Mouse (Mus musculus): ENCODE measurements around the gene Cers2. TPM values are rescaled to one million over a fixed set of nuclear protein-coding genes. Genes with fewer than 3 reads are reported as not detected.
"Not testable (repeated sequence)": the region's sequence is repeated elsewhere in the genome, so short reads cannot be mapped to it uniquely, and the experiment has no call there.

Cers2 gene
- polyA plus RNA-seq, 1 experiment from 2014 or later, result 154 TPM

DNA sequence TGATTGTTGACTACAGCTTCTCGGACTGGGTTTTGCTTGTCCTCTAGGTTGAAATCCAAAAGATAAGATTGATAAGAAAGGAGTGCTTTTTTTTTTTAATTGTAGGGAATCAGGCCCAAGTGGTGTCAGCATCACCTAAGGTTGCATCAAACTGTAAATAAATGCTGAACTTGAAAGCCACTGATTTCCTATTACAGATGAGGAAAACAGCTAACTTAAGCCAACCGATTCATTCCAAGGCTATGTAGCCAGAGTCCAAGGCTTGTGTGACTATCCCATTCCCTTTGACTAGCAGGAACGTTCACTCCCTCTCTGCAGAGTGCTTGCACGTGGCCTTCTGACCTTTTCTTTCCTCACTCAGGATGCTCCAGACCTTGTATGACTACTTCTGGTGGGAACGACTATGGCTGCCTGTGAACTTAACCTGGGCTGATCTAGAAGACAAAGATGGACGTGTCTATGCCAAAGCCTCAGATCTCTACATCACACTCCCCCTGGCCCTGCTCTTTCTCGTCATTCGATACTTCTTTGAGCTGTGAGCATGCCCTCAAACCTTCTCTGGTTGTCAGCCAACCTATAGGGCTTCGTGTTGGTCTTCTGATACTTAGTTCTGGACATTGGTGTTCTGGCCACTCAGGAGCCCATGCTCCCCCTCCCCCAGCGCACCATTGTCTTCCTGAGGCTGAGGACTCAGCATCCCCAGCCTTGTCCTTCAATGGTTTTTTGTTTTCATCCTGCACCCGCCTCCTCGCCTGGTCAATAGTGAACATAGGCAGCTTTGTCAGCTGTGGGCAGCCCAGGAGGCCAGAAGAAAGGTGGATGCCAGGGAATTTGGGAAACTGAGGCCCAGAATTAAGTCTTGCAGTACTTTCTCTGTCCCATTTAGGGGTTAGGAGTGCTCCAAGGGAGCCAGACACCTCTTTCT is 5.4 kb downstream of the Cers2 start:
- no peak for ATAC-seq (ENCODE audit: insufficient number of reproducible peaks, low FRiP score, low TSS enrichment, low read depth)
- Histone ChIP-seq H3K36me3 (peaks cover 55% of the 10 kb centered on the region), H3K4me3 (no peak overlapping the region), H3K9me3 (no peaks in the 10 kb centered on the region), H3K27me3 (no peaks in the 10 kb centered on the region), H3K9ac (no peak overlapping the region), H3K4me2 (no peak overlapping the region), H3K4me1 (peaks cover 29% of the 10 kb centered on the region), H3K27ac (no peak overlapping the region)
- WGBS, result 78% methylated on average over 12 of the region's 12 CpGs

GRCm38 (mm10) chr3:95323429-95323828 is 8.8 kb downstream of the Cers2 start:
- no peak overlapping the region for H3K9ac ChIP-seq
- ATAC-seq (ENCODE audit: insufficient number of reproducible peaks, low FRiP score, low TSS enrichment, low read depth), result no peak
- peaks cover 88% of the 10 kb centered on the region for H3K36me3 ChIP-seq
- no peak overlapping the region for H3K27ac ChIP-seq
- H3K9me3 ChIP-seq, result no peaks in the 10 kb centered on the region
- no peak overlapping the region for H3K4me3 ChIP-seq
- WGBS, result 88% methylated on average over 3 of the region's 3 CpGs
- no peaks in the 10 kb centered on the region for H3K27me3 ChIP-seq
- H3K4me2 ChIP-seq, result no peak overlapping the region
- peaks cover 7% of the 10 kb centered on the region for H3K4me1 ChIP-seq

GRCm38 (mm10) chr3:95324454-95325144 is 10.0 kb downstream of the Cers2 start:
- WGBS, result 90% methylated on average over 6 of the region's 6 CpGs
- no peak overlapping the region for H3K4me2 ChIP-seq
- no peak overlapping the region for H3K27ac ChIP-seq
- no peak overlapping the region for H3K9ac ChIP-seq
- no peak for ATAC-seq (ENCODE audit: insufficient number of reproducible peaks, low FRiP score, low TSS enrichment, low read depth)
- H3K9me3 ChIP-seq, result no peaks in the 10 kb centered on the region
- no peaks in the 10 kb centered on the region for H3K4me1 ChIP-seq
- no peaks in the 10 kb centered on the region for H3K27me3 ChIP-seq
- H3K4me3 ChIP-seq, result no peak overlapping the region
- H3K36me3 ChIP-seq, result peaks cover 95% of the 10 kb centered on the region

DNA sequence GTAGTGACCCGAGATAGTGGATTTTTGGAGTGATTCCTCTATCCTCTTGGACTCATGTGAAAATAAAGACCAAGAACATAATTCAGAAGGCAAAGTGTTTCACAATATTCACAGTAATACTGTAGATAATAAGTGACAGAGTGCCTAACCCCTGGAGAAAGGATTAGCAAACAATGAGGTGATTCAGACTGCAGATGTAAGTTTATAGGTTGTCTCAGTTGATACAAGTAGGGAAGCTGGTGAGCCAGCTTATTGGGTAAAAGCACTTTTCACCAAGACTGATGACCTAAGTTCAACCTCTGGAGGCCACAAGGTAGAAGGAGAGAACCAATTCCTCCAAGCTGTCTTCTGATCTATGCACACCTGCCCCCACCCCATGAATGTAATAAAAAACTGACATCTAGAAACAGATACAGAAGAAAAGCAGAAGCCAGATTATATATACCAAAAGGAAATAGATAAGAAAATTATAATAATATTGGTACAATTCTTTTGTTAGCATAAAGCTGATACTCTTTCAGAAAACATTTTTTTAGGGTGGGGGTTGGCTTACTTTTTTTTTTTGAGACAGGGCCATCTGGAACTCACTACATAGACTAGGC is 14.3 kb downstream of the Cers2 start:
- peaks cover 85% of the 10 kb centered on the region for H3K36me3 ChIP-seq

DNA sequence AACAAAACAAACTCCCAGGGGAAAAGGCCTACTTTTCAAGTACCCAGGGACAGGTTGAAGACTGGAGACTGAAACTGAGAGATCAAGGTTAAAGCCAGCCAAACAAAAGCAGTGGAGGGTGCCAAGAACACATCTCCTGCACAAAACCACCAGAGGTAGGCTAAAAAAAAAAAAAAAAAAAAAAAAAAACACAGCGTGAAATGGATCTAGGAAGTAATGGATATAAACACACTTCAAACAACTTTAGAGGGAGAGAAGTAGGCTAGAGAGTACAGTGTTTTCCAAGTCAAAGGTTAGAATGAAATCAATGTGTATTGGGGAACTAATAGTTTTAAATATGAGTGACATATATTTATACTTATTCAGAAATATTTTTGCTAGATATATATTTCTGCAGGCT is 16.9 kb downstream of the Cers2 start:
- Histone ChIP-seq H3K9ac (no peak overlapping the region), H3K9me3 (no peaks in the 10 kb centered on the region), H3K36me3 (peaks cover 84% of the 10 kb centered on the region), H3K27ac (no peak overlapping the region), H3K27me3 (no peaks in the 10 kb centered on the region), H3K4me1 (no peaks in the 10 kb centered on the region), H3K4me2 (no peak overlapping the region), H3K4me3 (no peak overlapping the region)
- 67% methylated on average over 1 of the region's 1 CpGs for WGBS
- ATAC-seq (ENCODE audit: insufficient number of reproducible peaks, low FRiP score, low TSS enrichment, low read depth), result no peak

More for the DNA sequence above, 14.3 kb downstream of the Cers2 start:
- Histone ChIP-seq H3K9ac (no peak overlapping the region), H3K4me3 (no peak overlapping the region), H3K9me3 (no peaks in the 10 kb centered on the region), H3K27ac (no peak overlapping the region), H3K27me3 (no peaks in the 10 kb centered on the region), H3K4me1 (no peaks in the 10 kb centered on the region), H3K4me2 (no peak overlapping the region)
- WGBS, result 86% methylated on average over 1 of the region's 1 CpGs
- ATAC-seq (ENCODE audit: insufficient number of reproducible peaks, low FRiP score, low TSS enrichment, low read depth), result no peak

GRCm38 (mm10) chr3:95337345-95337744 is 22.8 kb downstream of the Cers2 start:
- H3K27me3 ChIP-seq, result no peaks in the 10 kb centered on the region
- H3K9ac ChIP-seq, result no peak overlapping the region
- no peak overlapping the region for H3K4me2 ChIP-seq
- H3K36me3 ChIP-seq, result peaks cover 93% of the 10 kb centered on the region
- H3K4me3 ChIP-seq, result no peak overlapping the region
- H3K9me3 ChIP-seq, result no peaks in the 10 kb centered on the region
- H3K4me1 ChIP-seq, result no peaks in the 10 kb centered on the region
- no peak for ATAC-seq (ENCODE audit: insufficient number of reproducible peaks, low FRiP score, low TSS enrichment, low read depth)
- no peak overlapping the region for H3K27ac ChIP-seq
- WGBS, result 96% methylated on average over 4 of the region's 4 CpGs

- Histone ChIP-seq H3K4me1 (no peaks in the 10 kb centered on the region), H3K27me3 (no peaks in the 10 kb centered on the region), H3K27ac (no peak overlapping the region), H3K9me3 (no peaks in the 10 kb centered on the region), H3K9ac (no peak overlapping the region), H3K4me3 (no peak overlapping the region), H3K36me3 (peaks cover 93% of the 10 kb centered on the region), H3K4me2 (no peak overlapping the region)
- 92% methylated on average over 4 of the region's 4 CpGs for WGBS
- no peak for ATAC-seq (ENCODE audit: insufficient number of reproducible peaks, low FRiP score, low TSS enrichment, low read depth)
Measured at GRCm38 (mm10) chr3:95338251-95338650, 23.7 kb downstream of the Cers2 start.

- WGBS, result 92% methylated on average over 9 of the region's 9 CpGs
- not testable (repeated sequence) for H3K4me3 ChIP-seq; H3K4me1 ChIP-seq; H3K27me3 ChIP-seq; H3K9ac ChIP-seq; H3K27ac ChIP-seq; H3K9me3 ChIP-seq; H3K4me2 ChIP-seq; ATAC-seq (ENCODE audit: insufficient number of reproducible peaks, low FRiP score, low TSS enrichment, low read depth)
- H3K36me3 ChIP-seq, result peaks cover 86% of the 10 kb centered on the region
Measured at GRCm38 (mm10) chr3:95343356-95344000, 28.9 kb downstream of the Cers2 start.

DNA sequence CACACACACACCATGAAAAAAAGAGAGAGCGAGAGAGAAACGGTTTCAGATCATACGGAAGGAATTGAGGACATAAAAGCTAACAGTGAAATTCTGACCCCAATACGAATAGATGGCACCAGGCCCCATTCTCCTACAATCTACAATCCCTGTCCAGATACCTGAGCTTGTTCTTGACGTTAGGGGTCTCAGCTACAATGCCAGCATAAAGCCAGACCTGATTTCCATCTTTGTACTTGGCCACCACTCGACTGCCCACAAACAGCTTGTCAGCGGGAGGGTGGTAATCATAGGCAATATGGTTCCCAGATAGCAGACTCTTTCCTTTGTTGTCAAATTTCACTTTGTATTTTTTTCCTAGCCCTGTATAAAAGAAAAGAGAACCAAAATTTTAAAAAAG is 31.9 kb downstream of the Cers2 start:
- no peaks in the 10 kb centered on the region for H3K4me1 ChIP-seq
- no peaks in the 10 kb centered on the region for H3K9me3 ChIP-seq
- WGBS, result 94% methylated on average over 7 of the region's 7 CpGs

DNA sequence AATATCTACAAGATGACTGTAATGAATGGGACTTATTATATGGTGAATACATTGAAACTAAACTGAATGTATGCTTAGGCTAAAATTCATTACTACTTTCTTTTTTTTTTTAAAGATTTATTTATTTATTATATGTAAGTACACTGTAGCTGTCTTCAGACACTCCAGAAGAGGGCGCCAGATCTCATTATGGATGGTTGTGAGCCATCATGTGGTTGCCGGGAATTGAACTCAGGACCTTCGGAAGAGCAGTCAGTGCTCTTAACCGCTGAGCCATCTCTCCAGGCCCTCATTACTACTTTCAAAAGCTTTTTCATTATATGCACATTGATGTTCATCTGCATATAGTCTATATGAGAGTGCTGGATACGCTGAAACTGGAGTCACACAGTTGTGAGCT is 33.8 kb downstream of the Cers2 start:
- not testable (repeated sequence) for H3K27me3 ChIP-seq; ATAC-seq (ENCODE audit: insufficient number of reproducible peaks, low FRiP score, low TSS enrichment, low read depth)
- 92% methylated on average over 5 of the region's 5 CpGs for WGBS

More for the DNA sequence above, 31.9 kb downstream of the Cers2 start:
- ATAC-seq (ENCODE audit: insufficient number of reproducible peaks, low FRiP score, low TSS enrichment, low read depth), result no peak
- Histone ChIP-seq H3K27me3 (no peaks in the 10 kb centered on the region), H3K9ac (no peak overlapping the region), H3K4me2 (no peak overlapping the region), H3K36me3 (peaks cover 78% of the 10 kb centered on the region), H3K4me3 (no peak overlapping the region), H3K27ac (no peak overlapping the region)

GRCm38 (mm10) chr3:95349491-95349890 is 34.9 kb downstream of the Cers2 start:
- Histone ChIP-seq H3K27ac (no peak overlapping the region), H3K9me3 (no peaks in the 10 kb centered on the region), H3K4me3 (no peak overlapping the region), H3K27me3 (no peaks in the 10 kb centered on the region), H3K4me1 (no peaks in the 10 kb centered on the region), H3K36me3 (peaks cover 75% of the 10 kb centered on the region), H3K9ac (no peak overlapping the region), H3K4me2 (no peak overlapping the region)
- no peak for ATAC-seq (ENCODE audit: insufficient number of reproducible peaks, low FRiP score, low TSS enrichment, low read depth)

More for the DNA sequence above, 33.8 kb downstream of the Cers2 start:
- not testable (repeated sequence) for H3K9me3 ChIP-seq, H3K9ac ChIP-seq, H3K4me1 ChIP-seq, H3K27ac ChIP-seq, H3K4me3 ChIP-seq, H3K4me2 ChIP-seq
- peaks cover 76% of the 10 kb centered on the region for H3K36me3 ChIP-seq

Measured in limb, embryonic 15.5 days (tissue).